Mouse (Mus musculus) 416B (cell line): ENCODE data around the gene Fgf23.

Experiments used
- DNase-seq: peaks from one replicate; pipeline ENCODE4 v3.0.0; 2011; ENCODE audit warnings: low read depth

Fgf23 gene

GRCm38 (mm10) chr6:127114753-127115456, 42.2 kb downstream of the Fgf23 start:
- DNase-seq, result no peak

GRCm38 (mm10) chr6:127122221-127122806, 49.6 kb downstream of the Fgf23 start:
- peak; percentile 64 for DNase-seq

GRCm38 (mm10) chr6:127122996-127123395, 50.3 kb downstream of the Fgf23 start:
- DNase-seq, result no peak

- DNase-seq, result no peak
These were observed 50.8 kb downstream of the Fgf23 start for GRCm38 (mm10) chr6:127123506-127123905.

- DNase-seq, result no peak
These were observed 57.0 kb downstream of the Fgf23 start for GRCm38 (mm10) chr6:127129659-127130058.

- no peak for DNase-seq
These were observed 57.7 kb downstream of the Fgf23 start for GRCm38 (mm10) chr6:127130377-127130776.
